Mouse (Mus musculus): ENCODE measurements around the gene Olfr481. TPM values are rescaled to one million over a fixed set of nuclear protein-coding genes. Genes with fewer than 3 reads are reported as not detected.

Gene Olfr481
- total RNA-seq (2023; ENCODE audit: inconsistent age) = not detected in 4 replicates

DNA sequence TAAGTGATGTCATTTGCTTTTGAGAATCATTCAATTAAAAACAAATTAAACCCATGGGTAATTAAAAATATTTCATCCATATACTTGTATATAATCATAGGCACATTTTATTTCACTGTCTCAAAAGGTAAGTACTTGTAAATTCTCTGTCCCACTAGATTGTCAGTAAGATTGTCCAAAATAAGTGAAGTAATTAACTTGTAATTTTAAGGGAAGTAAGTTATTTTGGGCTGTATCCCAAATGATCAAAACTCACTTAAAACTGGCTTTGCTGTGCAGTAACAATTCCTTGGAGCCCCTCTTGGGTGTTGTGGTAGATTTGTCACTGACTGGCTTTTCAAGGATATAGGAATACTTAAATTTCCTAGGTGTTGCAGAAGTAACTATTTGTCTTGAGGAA is at the start of gene Olfr481:
Gene Olfr481 (plus strand): TSS at position 301 of the 400 bp plus-strand sequence.

DNA sequence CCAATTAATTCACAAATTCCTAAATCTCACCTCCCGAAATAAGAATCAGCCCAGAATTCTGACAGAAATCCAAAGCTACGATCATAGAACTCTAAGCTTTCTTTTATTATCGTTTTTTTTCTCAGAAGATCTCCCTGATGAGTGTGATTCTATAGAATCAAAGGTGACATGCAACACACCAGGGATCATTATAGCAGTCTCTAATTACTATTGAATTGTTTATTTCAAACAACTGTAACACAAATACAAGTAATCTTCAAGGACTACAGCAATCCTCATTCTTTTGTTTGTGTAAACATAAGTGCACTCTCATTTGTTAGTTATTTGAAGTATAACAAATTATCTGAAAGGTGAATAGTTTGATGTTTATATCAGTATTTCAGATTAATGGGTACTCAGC is 45.8 kb upstream of the Olfr481 start, which contains the start of gene Olfr478:
Gene Olfr478 (minus strand): TSS at position 101 of the 400 bp plus-strand sequence.

DNA sequence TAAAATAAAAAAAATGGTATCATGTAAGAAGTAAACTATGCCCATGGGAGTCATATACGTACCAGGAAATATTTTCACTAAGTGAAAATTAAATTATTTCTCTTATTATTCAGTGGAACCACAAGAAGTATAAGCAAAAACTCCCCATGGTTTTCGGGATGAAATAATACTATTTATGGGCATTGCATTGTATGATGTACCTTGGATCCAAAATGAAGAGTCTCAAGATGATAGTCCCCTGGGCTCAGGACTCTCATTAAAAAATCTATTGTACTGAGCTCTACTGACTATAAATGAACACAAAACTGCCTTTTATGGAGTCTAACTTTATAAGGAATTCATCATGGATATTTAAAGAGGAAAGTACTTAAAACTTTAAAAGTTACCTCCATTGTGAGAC is 29.3 kb upstream of the Olfr481 start, which contains the start of gene Olfr479:
Gene Olfr479 (plus strand): TSS at position 301 of the 400 bp plus-strand sequence.

DNA sequence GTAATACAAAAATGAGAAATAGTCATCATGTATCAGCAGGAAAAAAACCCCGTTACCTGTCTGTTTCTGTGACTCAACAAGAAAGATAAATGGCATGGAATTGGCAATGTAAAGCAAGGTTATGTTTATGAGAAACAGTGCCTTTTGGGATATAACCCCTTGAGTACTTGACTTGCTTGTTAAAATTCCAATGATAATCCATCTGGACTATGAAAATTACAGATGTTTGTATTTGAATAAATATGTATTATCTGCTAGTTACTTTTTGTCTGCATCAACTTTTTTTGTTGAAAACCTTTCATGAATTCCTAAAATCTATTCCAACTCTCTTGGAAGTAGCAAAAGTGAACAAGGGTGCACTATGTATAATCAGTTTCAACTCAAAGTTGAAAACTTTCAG is 12.4 kb upstream of the Olfr481 start, which contains the start of gene Olfr480:
Gene Olfr480 (minus strand): TSS at position 101 of the 400 bp plus-strand sequence.

DNA sequence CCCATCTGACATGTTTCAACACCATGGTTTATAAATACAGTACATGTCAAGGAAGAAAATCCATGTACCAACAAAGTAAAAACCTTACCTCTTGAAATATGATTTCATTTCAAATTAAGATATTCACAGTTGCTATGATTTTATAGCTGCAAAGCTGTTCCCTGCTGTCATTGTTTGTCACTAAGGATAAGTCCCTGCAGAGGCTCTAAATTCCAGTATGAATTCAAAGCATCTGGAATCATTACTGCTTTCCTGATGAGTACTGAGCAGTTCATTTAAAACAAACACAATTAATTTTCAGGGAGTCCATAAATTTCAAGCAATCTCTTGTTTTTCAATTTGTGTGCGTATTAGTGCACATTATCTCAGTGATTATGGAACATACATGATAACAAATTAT is 17.8 kb downstream of the Olfr481 start, which contains the start of gene Olfr482:
Gene Olfr482 (minus strand): TSS at position 101 of the 400 bp plus-strand sequence.

DNA sequence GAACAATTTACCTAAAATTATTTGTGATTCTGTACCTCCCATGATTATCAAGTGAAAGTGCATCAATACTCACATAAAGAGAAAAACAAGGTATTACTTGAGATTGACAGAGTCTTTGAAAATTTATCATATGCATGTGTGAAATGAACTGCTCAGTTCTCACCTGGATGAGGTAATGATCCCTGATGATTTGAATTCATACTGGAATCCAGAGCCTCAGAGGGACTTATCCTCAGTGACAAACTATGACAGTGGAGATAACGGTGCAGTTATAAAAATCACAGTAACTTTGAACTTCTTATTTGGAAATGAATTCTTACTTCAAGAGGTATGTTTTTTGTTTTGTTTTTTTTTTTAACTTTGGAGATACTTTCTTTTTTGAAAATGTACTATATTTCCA is 20.9 kb downstream of the Olfr481 start, which contains the start of gene Olfr483:
Gene Olfr483 (plus strand): TSS at position 301 of the 400 bp plus-strand sequence.

DNA sequence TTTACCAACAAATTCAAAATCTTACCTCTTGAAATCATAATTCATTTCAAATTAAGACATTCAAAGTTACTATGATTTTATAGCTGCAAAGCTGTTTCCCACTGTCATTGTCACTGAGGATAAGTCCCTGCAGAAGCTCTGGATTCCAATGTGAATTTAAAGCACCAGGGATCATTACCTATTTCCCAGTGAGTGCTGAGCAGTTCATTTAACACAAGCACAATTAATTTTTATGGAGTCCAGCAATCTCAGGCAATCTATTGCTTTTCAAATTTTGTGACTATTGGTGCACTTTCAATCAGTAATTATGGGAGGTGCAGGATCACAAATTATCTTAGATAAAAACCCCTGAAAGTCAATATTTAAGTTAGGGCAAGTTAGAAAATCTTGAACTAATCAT is 47.7 kb downstream of the Olfr481 start, which contains the start of gene Olfr484:
Gene Olfr484 (minus strand): TSS at position 101 of the 400 bp plus-strand sequence.

Other genes with a start within 250 kb of the Olfr481 start
- gene Olfr470, start 232.4 kb upstream of the Olfr481 start, total RNA-seq (2023; ENCODE audit: inconsistent age) = not detected in 4 replicates
- 0.09 to 0.24 TPM (median 0.14 TPM) in 4 replicates for gene Olfr472, start 182.0 kb upstream of the Olfr481 start, total RNA-seq (2023; ENCODE audit: inconsistent age)
- not detected in 4 replicates for gene Olfr473, start 149.4 kb upstream of the Olfr481 start, total RNA-seq (2023; ENCODE audit: inconsistent age)
- gene Olfr474, start 125.2 kb upstream of the Olfr481 start, total RNA-seq (2023; ENCODE audit: inconsistent age) = not detected in 4 replicates
- gene Olfr476, start 115.1 kb upstream of the Olfr481 start, total RNA-seq (2023; ENCODE audit: inconsistent age) = not detected in 4 replicates
- gene Olfr477, start 93.2 kb upstream of the Olfr481 start, total RNA-seq (2023; ENCODE audit: inconsistent age) = not detected in 4 replicates
- gene Olfr478, start 45.9 kb upstream of the Olfr481 start, total RNA-seq (2023; ENCODE audit: inconsistent age) = not detected in 4 replicates
- not detected in 4 replicates for gene Olfr479, start 29.2 kb upstream of the Olfr481 start, total RNA-seq (2023; ENCODE audit: inconsistent age)
- not detected in 4 replicates for gene Olfr480, start 12.5 kb upstream of the Olfr481 start, total RNA-seq (2023; ENCODE audit: inconsistent age)
- gene Olfr482, start 17.7 kb downstream of the Olfr481 start, total RNA-seq (2023; ENCODE audit: inconsistent age) = 0.87 to 1.7 TPM (median 1.3 TPM) in 4 replicates
- not detected in 4 replicates for gene Olfr483, start 21.0 kb downstream of the Olfr481 start, total RNA-seq (2023; ENCODE audit: inconsistent age)
- not detected in 4 replicates for gene Olfr484, start 47.6 kb downstream of the Olfr481 start, total RNA-seq (2023; ENCODE audit: inconsistent age)
- gene Olfr485, start 80.0 kb downstream of the Olfr481 start, total RNA-seq (2023; ENCODE audit: inconsistent age) = not detected in 4 replicates
- not detected in 4 replicates for gene Olfr486, start 92.9 kb downstream of the Olfr481 start, total RNA-seq (2023; ENCODE audit: inconsistent age)
- not detected in 4 replicates for gene Olfr487, start 134.8 kb downstream of the Olfr481 start, total RNA-seq (2023; ENCODE audit: inconsistent age)
- gene Olfr488, start 178.5 kb downstream of the Olfr481 start, total RNA-seq (2023; ENCODE audit: inconsistent age) = not detected in 4 replicates
- not detected in 4 replicates for gene Olfr490, start 209.1 kb downstream of the Olfr481 start, total RNA-seq (2023; ENCODE audit: inconsistent age)
- gene Olfr491, start 233.6 kb downstream of the Olfr481 start, total RNA-seq (2023; ENCODE audit: inconsistent age) = not detected in 4 replicates
- not detected in 4 replicates for gene Olfr492, start 243.8 kb downstream of the Olfr481 start, total RNA-seq (2023; ENCODE audit: inconsistent age)

All from B cell, adult (primary cell).